Mouse (Mus musculus) hindbrain, embryonic 13.5 days (tissue): ENCODE results near the gene Mbd3. TPM values are rescaled to one million over a fixed set of nuclear protein-coding genes. Genes with fewer than 3 reads are reported as not detected.
A peak's percentile ranks its signal among the peaks of the same experiment; 100 is the strongest.

ENCODE experiments used
- ATAC-seq: fragments of 200-750 bp; cut with Nextera tagmentation; 2 replicates; pipeline ENCODE4 v1.8.0; 2017; ENCODE audit warnings: moderate TSS enrichment; ENCODE audit not compliant: low FRiP score
- H3K27ac ChIP-seq: fragments of 300-500 bp; sonication (generic); 2 replicates; pipeline ENCODE4 v1.5.1; 2015; ENCODE audit warnings: inconsistent platforms, mild to moderate bottlenecking, moderate library complexity
- H3K27me3 ChIP-seq: fragments of 300-500 bp; sonication (generic); 2 replicates; pipeline ENCODE4 v1.6.1; 2015; ENCODE audit warnings: mild to moderate bottlenecking, inconsistent platforms
- H3K36me3 ChIP-seq: fragments of 300-500 bp; sonication (generic); 2 replicates; pipeline ENCODE4 v1.6.1; 2015; ENCODE audit warnings: mild to moderate bottlenecking, inconsistent platforms
- H3K4me1 ChIP-seq: fragments of 300-500 bp; sonication (generic); replicated peaks from 2 replicates; pipeline ENCODE4 v1.6.1; 2015; ENCODE audit warnings: inconsistent platforms
- H3K4me2 ChIP-seq: fragments of 300-500 bp; sonication (generic); 2 replicates; pipeline ENCODE4 v1.6.1; 2015; ENCODE audit warnings: inconsistent platforms, mild to moderate bottlenecking, moderate library complexity
- H3K4me3 ChIP-seq: fragments of 300-500 bp; sonication (generic); 2 replicates; pipeline ENCODE4 v1.5.1; 2015; ENCODE audit warnings: mild to moderate bottlenecking, inconsistent platforms
- H3K9ac ChIP-seq: fragments of 300-500 bp; sonication (generic); 2 replicates; pipeline ENCODE4 v1.6.1; 2015; ENCODE audit warnings: mild to moderate bottlenecking, inconsistent platforms
- H3K9me3 ChIP-seq: fragments of 300-500 bp; sonication (generic); 2 replicates; pipeline ENCODE4 v1.6.1; 2016; ENCODE audit warnings: inconsistent platforms
- WGBS: fragments of 180-500 bp; shearing (Covaris S2); methylation state at CpG from one replicate; pipeline ENCODE4 v1.1.7; 2015; 5-methylcytosine and 5-hydroxymethylcytosine counted together
- polyA plus RNA-seq: library from polyadenylated mRNA; unstranded; fragments of >200 nt; fragmentation: Nextera tagmentation; extraction: Ambion mirVana; gene quantifications from 2 replicates; pipeline ENCODE4 v1.2.1, GENCODE M21; 2015

The Mbd3 gene
- polyA plus RNA-seq, 1 experiment from 2014 or later = 230 TPM

DNA sequence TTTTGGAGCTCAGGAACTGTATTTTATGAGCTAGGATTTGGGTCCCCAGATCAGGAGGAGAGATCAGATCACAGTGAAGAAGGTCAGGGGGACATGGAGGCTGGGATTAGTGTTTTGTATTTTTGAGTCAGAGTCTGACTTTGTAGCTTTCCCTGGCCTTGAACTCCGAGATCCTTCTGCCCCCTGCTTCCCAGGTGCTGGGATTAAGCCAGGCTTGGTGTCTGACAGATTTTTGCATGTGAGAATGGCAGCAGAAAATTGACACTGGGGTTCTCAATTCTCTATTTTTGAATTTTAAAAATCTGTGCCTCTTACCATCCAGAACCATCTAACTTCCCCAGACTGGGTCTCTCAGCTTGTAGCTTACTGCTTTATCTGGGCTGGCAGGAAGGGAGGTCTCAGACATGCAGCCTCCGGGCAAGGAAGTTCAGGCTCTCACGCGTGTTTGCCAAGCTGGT, 1.4 kb upstream of the Mbd3 start:
- H3K4me3 ChIP-seq = peak overlapping the region; percentile 69; the same call in 1 of the 2 replicates

DNA sequence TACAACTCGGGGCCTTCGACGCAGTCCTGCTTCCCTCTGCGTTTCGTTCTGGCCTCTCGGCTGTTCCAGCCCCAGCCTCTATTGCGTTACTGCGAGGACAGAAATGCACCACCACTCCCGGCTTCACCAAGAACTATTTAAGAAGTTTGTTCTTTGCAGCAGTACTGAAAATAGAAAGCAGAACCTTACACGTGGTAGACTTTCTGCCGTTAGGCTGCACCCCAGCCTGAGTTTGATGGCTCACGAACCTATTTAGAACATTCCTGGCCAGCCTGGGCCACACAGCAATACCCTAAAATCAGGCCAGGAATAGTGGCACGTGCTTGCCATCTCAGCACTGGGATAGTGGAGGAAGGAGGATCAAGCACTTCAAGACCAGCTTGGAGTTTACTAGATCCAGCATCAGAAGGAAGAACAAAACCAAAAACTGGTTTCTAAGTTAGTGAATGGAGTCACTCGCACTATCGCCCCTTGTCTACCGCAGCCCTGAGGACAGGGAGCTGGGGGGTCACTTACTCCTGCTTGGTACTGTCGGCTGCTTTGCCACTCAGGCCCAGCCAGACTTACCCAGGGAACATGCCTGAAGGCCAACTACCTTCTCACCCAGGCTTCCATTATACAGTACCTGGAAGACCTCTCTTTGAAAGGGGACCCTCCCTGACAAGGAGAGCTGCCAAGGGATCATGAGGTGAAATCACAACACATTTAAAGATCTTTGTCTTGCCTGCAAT, 788 bp upstream of the Mbd3 start:
- peak overlapping the region; percentile 100 for H3K27ac ChIP-seq
- ATAC-seq = no peak
- H3K4me3 ChIP-seq = peak overlapping the region; percentile 69
- H3K4me1 ChIP-seq = peaks cover 43% of the 10 kb centered on the region
- peaks cover 45% of the 10 kb centered on the region for H3K36me3 ChIP-seq
- H3K9me3 ChIP-seq = no peaks in the 10 kb centered on the region
- H3K4me2 ChIP-seq = peak overlapping the region; percentile 59
- no peaks in the 10 kb centered on the region for H3K27me3 ChIP-seq
- WGBS = 11% methylated on average over 17 of the region's 17 CpGs
- peak overlapping the region; percentile 68 for H3K9ac ChIP-seq

More for the DNA sequence above, 1.4 kb upstream of the Mbd3 start:
- Histone ChIP-seq H3K27ac (peak overlapping the region; percentile 100), H3K4me1 (peaks cover 49% of the 10 kb centered on the region), H3K9me3 (no peaks in the 10 kb centered on the region), H3K36me3 (peaks cover 39% of the 10 kb centered on the region), H3K4me2 (peak overlapping the region; percentile 59), H3K9ac (peak overlapping the region; percentile 68), H3K27me3 (no peaks in the 10 kb centered on the region)
- WGBS = 84% methylated on average over 4 of the region's 4 CpGs
- no peak for ATAC-seq

DNA sequence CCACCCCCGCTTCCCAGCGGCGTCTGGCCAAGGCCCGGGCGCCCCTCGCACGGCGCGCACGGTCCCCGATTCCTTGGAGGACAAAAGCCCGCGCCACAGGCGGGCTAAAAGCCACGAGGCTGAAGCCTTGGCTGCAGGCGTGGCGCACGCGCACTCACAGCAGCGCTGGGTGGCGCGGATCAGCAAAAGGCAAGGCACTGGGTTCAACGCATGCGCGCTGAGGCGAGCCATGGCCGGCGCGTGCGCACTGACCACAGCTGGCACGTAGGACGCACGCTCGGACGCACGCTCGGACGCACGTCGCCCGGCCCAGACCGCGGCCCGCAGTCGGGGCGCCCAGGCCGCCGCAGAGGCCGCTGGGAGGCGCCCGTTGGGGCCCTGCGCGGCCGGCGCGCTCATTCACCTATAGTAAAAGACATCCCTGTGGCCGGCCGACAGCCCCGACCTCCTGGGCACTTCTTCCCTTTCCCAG, 595 bp downstream of the Mbd3 start:
- Histone ChIP-seq H3K4me1 (peaks cover 37% of the 10 kb centered on the region), H3K9me3 (no peaks in the 10 kb centered on the region), H3K4me3 (peak overlapping the region; percentile 69), H3K4me2 (peak overlapping the region; percentile 88), H3K27ac (peak overlapping the region; percentile 100), H3K9ac (peak overlapping the region; percentile 95), H3K36me3 (peaks cover 50% of the 10 kb centered on the region), H3K27me3 (no peaks in the 10 kb centered on the region)
- ATAC-seq = peak; percentile 77
- under 1% methylated on average over 57 of the region's 59 CpGs for WGBS

DNA sequence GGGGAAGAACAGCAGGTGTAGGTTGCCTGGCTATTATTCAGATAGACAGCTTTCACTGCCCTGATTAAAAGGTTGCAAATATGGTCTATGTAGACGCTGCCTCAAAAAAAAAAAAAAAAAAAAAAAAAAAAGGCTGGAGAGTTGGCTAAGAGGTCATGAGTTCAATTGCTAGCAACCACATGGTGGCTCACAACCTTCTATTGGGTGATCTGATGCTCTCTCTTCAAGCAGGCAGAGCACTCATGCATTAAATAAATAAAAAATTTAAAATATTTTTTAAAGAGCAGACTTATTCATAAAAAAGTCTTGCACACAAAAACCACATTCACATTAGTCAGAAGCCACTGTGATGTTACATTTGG, 1.2 kb downstream of the Mbd3 start:
- Histone ChIP-seq H3K27me3 (no peaks in the 10 kb centered on the region), H3K4me1 (peaks cover 37% of the 10 kb centered on the region), H3K4me2 (peak overlapping the region; percentile 88), H3K9me3 (no peaks in the 10 kb centered on the region), H3K27ac (peak overlapping the region; percentile 100), H3K9ac (peak overlapping the region; percentile 95), H3K4me3 (peak overlapping the region; percentile 69), H3K36me3 (peaks cover 50% of the 10 kb centered on the region)
- no peak for ATAC-seq
- WGBS = 0% methylated on average over 1 of the region's 1 CpGs

DNA sequence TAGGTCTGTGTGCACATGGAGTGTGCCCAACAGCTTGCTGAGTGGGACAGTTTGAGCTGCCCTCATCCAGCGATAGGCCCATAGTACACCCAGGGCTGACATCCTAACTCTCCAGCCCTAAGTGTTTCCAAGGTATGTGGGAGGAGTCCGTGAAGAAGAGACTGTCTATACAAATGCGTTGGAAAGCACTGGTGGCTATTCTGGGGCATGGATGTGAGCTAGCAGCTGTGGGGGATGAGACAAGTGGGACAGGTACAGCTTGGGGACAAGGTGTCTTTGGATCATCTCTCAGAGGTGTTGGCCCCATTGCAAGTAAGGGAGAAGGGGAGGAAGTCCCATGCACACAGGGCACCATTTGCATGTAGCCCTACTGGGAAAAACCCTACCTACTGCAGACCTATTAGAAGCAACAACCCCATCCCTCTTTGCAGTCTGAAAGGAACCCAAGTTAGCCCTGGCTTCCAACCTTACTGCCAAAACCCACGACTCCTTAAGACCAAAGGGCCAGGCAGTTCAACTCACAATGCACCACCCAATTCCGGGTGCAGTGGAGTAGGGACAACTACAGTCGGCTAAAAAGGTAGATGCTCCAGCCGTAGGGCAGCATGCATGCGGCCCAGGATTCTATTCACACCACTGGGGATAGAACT, 1.7 kb downstream of the Mbd3 start:
- peak overlapping the region; percentile 95 for H3K9ac ChIP-seq
- H3K9me3 ChIP-seq = no peaks in the 10 kb centered on the region
- no peak for ATAC-seq
- H3K4me1 ChIP-seq = peaks cover 37% of the 10 kb centered on the region
- no peaks in the 10 kb centered on the region for H3K27me3 ChIP-seq
- peak overlapping the region; percentile 69 for H3K4me3 ChIP-seq
- 47% methylated on average over 8 of the region's 8 CpGs for WGBS
- peaks cover 50% of the 10 kb centered on the region for H3K36me3 ChIP-seq
- peak overlapping the region; percentile 100 for H3K27ac ChIP-seq
- H3K4me2 ChIP-seq = peak overlapping the region; percentile 88

DNA sequence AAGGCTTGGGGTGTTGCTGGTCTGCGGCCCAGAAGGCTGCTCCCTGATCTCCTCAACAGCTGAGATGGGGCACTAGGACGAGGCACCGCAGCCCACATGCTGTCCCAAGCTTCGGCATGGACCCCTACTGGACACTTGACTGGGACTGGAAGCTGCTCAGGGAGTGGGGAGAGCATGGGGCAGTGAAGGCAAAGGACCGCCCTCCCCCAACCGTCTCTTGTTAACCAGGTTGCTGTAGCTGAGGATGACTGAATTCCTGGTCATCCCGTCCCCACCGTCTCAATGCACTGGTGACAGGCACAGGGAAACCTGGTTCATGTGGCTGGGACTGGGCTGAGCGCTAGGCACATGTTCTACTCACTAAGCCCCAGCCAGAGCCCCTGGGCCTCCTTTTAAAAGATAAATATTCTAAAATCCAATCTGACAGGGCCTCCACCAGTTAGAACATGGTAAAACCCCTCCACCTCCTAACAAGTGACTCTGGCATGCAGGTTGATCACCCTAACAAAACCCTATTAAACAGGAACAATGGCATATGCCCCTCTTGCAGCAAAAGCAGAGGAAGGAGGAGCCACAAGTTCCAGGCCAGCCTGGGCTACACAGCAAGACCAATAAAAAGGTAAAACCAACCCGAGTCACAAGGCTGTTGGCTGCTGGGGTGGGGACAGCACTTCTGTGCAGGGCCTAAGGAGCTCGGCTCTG, 2.4 kb downstream of the Mbd3 start:
- 87% methylated on average over 11 of the region's 11 CpGs for WGBS
- peaks cover 50% of the 10 kb centered on the region for H3K36me3 ChIP-seq

DNA sequence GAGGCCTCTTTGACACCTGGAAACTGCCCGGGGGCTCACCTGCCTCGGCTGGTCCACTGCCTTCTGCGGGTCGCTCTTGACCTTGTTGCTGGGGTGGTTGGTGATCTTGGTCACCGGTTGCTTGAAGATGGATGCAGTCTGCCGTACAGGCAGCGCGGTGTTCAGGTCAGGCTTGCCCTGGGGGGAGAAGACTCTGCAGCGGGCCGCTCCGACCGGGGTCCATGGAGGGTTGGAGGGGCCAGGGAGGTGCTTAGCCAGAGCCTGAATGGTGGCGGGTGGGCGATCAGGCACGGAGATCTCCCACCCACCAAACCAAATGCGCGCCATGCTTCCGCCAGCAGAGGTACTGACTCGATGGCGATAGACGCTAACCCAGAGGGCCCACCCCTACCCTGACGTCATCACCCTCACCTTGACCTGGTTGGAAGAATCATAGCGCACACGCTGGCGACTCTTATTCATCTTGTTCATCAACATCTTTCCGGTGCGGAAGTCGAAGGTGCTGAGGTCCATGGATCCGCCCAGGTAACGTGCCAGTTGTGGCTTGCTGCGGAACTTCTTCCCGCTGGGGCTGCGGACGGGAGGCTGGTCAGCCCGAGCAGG, 4.2 kb downstream of the Mbd3 start:
- Histone ChIP-seq H3K27me3 (no peaks in the 10 kb centered on the region), H3K9ac (no peak overlapping the region; the same call in 1 of the 2 replicates), H3K4me2 (no peak overlapping the region), H3K27ac (no peak overlapping the region), H3K9me3 (no peaks in the 10 kb centered on the region), H3K36me3 (peaks cover 58% of the 10 kb centered on the region), H3K4me3 (no peak overlapping the region), H3K4me1 (peaks cover 26% of the 10 kb centered on the region)
- no peak for ATAC-seq
- WGBS = 94% methylated on average over 35 of the region's 35 CpGs

More for the DNA sequence above, 2.4 kb downstream of the Mbd3 start:
- Histone ChIP-seq H3K27ac (peak overlapping the region; percentile 100), H3K4me1 (peaks cover 37% of the 10 kb centered on the region), H3K4me2 (peak overlapping the region; percentile 88), H3K9me3 (no peaks in the 10 kb centered on the region), H3K9ac (peak overlapping the region; percentile 95), H3K27me3 (no peaks in the 10 kb centered on the region), H3K4me3 (peak overlapping the region; percentile 69)
- ATAC-seq = no peak

DNA sequence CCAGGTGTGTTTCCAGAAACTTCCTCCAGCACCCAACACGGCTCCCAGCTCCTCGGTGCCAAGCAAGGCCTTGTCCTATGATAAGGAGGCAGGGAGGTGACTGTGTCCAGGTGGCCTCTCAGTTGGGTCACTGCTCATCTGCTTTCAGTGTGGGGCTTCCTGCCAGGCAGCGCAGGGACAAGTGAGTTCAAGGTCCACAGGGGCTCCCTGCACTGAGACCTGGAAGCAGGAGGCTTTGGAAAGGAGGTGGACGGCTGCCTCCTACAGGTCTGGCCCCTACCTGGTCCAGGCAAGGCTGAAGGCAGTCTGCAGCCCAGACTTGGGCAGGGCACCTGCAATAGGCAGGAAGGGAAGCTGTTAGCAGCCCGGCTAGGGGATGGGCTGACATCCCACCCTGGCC, 6.7 kb downstream of the Mbd3 start:
- Histone ChIP-seq H3K9me3 (no peaks in the 10 kb centered on the region), H3K36me3 (peaks cover 63% of the 10 kb centered on the region), H3K27me3 (no peaks in the 10 kb centered on the region), H3K4me1 (peaks cover 31% of the 10 kb centered on the region), H3K4me3 (no peak overlapping the region), H3K9ac (no peak overlapping the region), H3K4me2 (no peak overlapping the region), H3K27ac (no peak overlapping the region)
- no peak for ATAC-seq
- 97% methylated on average over 5 of the region's 5 CpGs for WGBS

DNA sequence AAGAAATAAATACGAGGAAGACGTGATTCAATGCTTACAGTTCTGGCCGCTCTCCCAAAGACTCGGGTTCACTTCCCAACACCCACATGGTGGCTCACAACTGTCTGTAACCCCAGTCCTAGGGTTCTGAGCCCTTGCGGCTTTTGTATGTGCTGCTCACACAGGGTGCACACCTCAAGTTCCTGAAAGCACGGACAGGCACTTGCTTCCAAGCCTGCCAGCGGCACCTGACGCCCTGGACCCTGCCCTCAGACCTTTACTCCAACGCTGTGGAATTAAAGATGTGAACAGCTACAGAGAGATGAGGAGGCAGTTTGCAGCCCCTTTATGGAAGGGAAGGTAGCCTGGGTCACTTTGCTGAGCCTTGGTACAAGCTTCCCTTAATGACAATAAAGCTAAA, 8.7 kb downstream of the Mbd3 start:
- ATAC-seq = no peak
- peaks cover 11% of the 10 kb centered on the region for H3K4me1 ChIP-seq
- H3K36me3 ChIP-seq = peaks cover 61% of the 10 kb centered on the region
- H3K4me2 ChIP-seq = no peak overlapping the region
- H3K27ac ChIP-seq = no peak overlapping the region
- H3K9me3 ChIP-seq = no peaks in the 10 kb centered on the region
- no peak overlapping the region for H3K4me3 ChIP-seq
- 91% methylated on average over 9 of the region's 9 CpGs for WGBS
- H3K27me3 ChIP-seq = no peaks in the 10 kb centered on the region
- 0 out of 2 replicates have a peak overlapping the region, but pooled peaks have one; percentile 20 for H3K9ac ChIP-seq

DNA sequence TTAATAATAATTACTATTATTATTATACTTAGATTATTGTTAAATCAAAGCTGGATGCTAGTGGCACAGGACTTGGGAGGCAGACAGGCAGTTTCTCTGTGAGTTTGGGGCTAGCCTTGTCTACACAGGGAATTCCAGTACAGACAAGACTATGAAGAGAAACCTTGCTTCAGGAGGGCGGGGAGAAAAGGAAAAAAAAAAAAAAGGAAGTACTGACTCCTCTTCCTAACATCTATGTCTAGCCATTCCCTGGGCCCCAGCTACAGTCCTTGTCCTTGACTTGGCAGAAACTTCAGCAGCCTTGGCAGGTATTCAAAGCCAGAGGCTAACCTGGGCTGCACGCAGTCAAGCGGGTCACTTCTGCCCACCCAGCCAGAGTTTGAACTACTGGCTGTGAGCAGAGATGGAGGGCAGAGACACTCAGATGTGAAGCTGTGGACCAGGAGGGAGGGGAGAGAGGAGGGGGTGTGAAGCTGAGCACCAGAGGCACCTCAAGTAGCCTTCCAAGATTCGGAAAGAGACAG, 10.1 kb downstream of the Mbd3 start:
- Histone ChIP-seq H3K4me3 (no peak overlapping the region), H3K36me3 (peaks cover 53% of the 10 kb centered on the region), H3K4me1 (peaks cover 23% of the 10 kb centered on the region), H3K4me2 (no peak overlapping the region), H3K9ac (no peak overlapping the region), H3K27ac (no peak overlapping the region), H3K9me3 (no peaks in the 10 kb centered on the region), H3K27me3 (no peaks in the 10 kb centered on the region)
- no peak for ATAC-seq
- 81% methylated on average over 4 of the region's 4 CpGs for WGBS

DNA sequence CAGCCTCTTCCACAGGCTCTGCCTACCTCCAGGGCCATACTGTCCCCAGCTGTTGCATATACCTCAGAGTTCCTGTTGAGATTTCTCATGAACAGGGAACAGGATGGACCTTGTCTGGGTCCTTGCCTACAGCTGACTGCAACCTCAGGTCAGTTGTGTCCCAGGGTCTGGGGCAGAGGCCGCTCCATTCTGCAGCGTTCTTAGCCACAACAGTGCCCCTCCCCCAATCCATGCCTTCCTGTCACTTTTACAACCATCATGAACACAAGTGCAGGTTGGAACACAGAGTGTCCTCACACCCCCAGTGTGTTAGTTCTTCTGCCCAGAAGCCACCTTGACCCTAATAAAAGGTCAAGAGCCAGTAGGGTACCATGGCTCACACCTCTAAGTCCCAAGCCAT, 10.6 kb downstream of the Mbd3 start:
- H3K4me2 ChIP-seq = peak overlapping the region; percentile 91
- ATAC-seq = no peak
- H3K4me3 ChIP-seq = no peak overlapping the region
- H3K27ac ChIP-seq = no peak overlapping the region
- peaks cover 53% of the 10 kb centered on the region for H3K36me3 ChIP-seq
- H3K27me3 ChIP-seq = no peaks in the 10 kb centered on the region
- WGBS = 30% methylated on average over 2 of the region's 2 CpGs
- H3K9me3 ChIP-seq = no peaks in the 10 kb centered on the region
- peaks cover 28% of the 10 kb centered on the region for H3K4me1 ChIP-seq
- H3K9ac ChIP-seq = no peak overlapping the region
